Mouse (Mus musculus): ENCODE data around the gene Fam169b. TPM values are rescaled to one million over a fixed set of nuclear protein-coding genes. Genes with fewer than 3 reads are reported as not detected.
"Not testable (repeated sequence)": the region's sequence is repeated elsewhere in the genome, so short reads cannot be mapped to it uniquely, and the experiment has no call there.

Fam169b gene
- total RNA-seq, 2 experiments from 2014 or later: 0.31 to 0.67 TPM

- peak; percentile 21 to 29 for DNase-seq (ENCODE audit: low spot score in 2 of 2)
Observed at GRCm38 (mm10) chr7:68264028-68264453, 9.6 kb upstream of the Fam169b start, which contains the start of gene Pgpep1l. TSS of gene Pgpep1l (minus strand) at chr7:68264233.

DNA sequence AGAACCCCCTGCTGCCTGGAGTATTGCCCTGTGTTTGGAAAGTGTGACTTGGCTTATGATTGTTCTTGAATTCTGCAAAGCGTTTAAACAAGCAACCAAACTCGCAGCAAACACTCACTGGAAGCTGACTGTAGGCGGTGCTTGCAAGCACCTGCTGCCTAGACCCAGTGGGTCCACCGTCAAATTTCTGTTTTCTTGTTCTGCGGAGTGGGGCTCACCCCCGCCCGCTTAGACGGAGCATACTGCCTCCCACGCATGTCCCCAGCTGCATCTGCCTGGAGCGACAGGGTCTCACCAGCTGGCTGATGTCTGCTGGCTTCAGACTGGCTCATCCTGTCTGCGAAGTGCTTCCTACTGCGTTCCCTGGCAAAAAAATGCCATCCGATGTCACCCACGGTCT is 9.1 kb upstream of the Fam169b start:
- DNase-seq (ENCODE audit: low spot score in 2 of 2): peak; percentile 82

DNA sequence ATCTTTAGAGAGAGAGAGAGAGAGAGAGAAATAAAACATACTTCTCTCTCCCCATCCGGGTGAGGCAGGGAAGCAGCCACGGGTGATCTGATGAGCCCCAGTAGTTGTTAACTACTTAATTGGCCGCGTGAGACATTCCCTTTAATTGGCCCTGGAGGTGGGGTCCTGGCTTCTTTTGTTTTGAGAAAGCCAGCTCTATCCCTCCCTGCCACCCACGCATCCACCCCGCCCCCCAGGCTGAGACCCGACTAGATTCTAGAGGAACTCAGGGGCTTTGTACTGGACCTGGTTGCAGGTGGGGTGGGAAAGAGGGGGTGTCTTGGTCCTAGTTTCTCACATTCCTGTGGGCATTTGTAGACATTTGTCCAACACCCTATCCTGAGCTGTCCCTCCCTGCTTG is 8.2 kb upstream of the Fam169b start:
- DNase-seq (ENCODE audit: low spot score in 2 of 2): no peak

DNA sequence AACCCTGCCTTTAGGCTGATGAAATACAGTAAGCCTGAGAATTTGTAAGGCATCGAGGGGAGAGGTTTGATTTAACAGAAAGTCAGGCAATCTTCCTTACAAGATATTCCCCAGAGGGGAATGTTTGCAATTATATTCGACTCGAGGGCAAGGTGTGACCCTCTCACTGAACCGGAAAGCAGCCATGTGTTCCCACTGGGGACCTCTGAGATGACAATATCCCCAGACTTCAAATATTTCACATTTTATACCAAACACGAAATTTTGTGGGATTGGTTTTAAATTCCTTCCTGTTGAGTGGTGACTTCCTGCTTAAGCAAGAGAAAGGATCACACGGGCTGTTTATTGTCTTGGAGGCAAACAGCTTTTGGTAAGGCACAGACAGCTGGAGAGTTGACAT is 6.9 kb upstream of the Fam169b start:
- DNase-seq (ENCODE audit: low spot score in 2 of 2): no peak

DNA sequence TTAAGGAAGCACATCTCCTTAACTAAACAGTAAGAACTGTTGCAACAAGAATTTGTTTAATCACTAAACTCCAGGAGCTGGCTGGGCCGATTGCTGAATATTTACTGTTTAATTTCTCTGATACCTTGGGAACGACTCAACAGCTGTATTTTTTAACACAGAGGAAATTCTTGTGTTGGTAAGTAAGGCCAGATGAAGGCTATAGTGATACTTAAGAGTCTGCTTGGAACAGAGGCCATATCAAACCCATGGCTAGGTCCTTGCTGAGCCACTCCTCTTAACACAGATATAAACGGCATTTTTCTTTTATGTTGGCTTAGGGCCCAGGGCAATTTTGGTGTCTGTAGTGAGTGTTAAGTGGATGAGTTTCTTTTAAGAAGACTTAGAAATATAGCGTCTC is 3.1 kb upstream of the Fam169b start:
- no peak for DNase-seq (ENCODE audit: low spot score in 2 of 2)

DNA sequence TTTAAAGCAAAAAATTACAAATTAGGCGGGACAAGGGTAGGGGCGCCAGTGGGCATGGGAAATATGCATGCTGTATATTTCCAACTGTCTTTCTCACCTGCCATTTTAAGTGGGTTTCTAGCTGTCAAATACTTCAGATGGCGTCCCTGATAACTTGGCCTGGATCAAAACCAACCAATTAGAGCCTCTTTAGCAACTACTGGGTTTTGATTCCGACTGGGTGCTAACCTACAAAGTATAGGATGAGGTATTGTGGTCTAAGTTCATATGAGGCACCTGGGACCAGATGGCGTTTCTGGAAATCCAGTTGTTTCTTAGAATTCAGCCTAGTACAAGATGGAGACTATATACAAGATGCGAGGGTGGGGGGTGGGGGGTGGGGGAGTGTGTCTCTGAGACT is 1.8 kb upstream of the Fam169b start:
- DNase-seq (ENCODE audit: low spot score in 2 of 2): no peak

DNA sequence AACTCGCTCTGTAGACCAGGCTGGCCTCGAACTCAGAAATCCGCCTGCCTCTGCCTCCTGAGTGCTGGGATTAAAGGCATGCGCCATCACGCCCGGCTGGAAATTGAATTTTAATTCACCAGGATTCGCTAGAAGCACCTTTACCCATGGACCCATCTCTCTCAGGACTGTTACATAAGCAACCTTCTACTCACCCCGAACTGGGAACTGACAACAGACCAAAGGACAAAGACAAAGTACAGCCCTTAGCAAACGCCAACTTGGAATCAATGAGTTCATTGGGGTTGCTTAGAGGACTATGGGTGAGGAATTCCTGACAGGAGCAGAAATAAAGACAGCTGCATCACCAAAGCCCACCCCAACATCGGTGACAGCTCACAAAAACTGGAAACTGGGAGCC is 1.0 kb upstream of the Fam169b start:
- no peak for DNase-seq (ENCODE audit: low spot score in 2 of 2)

GRCm38 (mm10) chr7:68274218-68274617 is 579 bp downstream of the Fam169b start:
- DNase-seq (ENCODE audit: low spot score in 2 of 2): no peak

- no peak for DNase-seq (ENCODE audit: low spot score in 2 of 2)
Observed at GRCm38 (mm10) chr7:68274951-68275350, 1.3 kb downstream of the Fam169b start.

- not testable (repeated sequence) for DNase-seq (ENCODE audit: low spot score in 2 of 2)
Observed at GRCm38 (mm10) chr7:68275445-68275837, 1.8 kb downstream of the Fam169b start.

DNA sequence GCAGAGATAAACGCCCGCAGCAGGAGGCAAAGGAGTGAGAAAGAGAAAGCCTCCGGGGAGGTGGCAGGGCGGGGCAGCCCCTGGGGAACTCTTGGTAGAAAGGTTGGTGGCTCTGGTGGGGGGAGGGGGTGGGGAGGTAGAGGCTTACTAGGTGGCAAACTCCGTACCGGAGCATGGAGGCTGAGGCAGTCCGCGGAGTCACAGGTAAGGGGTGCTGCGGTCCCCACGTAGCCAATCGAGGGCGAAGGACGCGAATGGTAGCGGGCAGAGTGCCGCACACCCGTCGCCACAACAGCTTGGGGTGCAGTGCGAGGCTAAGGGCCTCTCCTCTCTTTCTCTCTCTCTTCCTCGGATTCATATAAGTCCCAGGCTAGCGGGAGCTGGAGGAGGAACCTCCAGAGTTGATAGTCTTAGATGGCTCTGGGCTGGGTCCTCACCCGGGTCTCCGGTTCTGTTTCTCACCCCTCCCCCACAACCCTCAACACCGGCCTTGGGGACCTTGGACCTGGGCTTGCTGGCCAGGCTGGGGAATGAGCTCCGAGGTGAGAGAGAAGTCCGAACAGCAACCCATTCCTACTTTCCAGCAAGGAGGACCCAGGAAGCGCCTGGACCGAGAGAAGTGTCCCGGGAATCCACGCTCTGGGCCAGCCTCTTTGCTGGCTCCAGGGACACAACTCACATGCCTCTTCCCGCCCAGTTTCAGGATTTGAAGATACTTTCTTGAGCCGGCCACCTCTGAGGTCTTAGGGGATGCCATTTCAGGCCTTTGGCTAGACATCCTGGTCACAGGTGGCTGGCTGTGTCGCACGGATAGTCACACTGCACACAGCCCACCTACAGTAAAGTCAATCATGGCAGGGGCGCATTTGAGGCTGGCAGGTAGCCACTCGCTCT is 2.4 kb downstream of the Fam169b start:
- DNase-seq (ENCODE audit: low spot score in 2 of 2): no peak

DNA sequence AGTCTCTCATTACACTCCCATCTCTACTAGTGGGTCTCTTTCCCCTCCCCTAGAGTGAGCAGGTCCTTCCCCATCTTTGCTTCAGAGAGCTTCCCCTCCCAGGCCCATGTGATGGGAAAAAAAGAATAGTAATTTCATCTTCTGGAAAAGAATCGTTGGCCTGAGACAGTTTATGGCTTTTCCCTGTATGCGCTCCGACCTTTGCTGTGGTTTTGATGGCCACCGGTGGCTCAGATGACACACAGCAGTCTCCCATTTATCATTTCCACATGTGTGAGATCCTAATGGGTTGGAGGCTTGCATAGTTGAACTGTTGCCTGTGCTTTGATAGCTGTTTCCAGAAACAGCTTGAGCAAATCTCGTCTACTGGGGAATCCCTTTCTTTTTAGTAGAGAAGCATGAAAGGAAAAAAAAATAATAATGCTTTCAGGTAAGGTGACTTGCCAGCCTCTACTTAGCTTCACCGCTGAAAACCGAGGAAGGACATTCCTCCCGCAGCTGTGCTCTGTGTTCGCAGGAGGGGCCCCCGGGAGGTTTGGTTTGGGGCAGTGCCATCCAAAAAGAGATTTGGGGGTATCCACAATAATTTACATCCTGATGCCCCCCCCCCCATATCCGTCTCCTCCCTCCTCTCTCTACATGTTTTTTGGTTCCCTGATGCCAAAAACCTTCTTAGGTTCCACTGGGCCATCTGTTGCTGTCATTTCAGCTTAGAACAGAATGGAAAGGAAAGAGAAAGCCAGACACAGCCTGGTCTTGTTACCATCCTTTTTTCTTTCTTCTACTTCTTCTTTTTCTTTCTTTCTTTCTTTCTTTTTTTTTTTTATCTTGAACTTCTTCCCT is 3.6 kb downstream of the Fam169b start:
- no peak for DNase-seq (ENCODE audit: low spot score in 2 of 2)

DNA sequence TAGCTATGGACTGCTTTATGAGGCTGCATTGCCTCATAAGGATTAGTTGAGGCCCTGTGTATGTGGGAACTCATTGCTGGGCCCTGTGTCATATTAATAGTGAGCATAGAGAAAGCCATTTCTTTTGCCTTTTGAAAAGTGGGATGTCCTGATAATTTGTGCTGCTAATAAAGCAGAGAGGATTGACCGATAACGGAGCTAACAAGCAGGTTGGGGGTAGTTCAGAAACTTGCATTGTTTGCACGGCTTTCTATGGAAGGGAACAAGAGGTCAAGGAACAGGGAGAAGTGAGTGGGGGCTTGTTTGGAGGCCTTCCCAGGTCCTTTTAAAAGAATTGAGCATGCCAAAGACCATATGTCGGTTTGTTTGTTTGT is 4.2 kb downstream of the Fam169b start:
- no peak for DNase-seq (ENCODE audit: low spot score in 2 of 2)

GRCm38 (mm10) chr7:68278385-68278784 is 4.7 kb downstream of the Fam169b start:
- DNase-seq (ENCODE audit: low spot score in 2 of 2): no peak

DNA sequence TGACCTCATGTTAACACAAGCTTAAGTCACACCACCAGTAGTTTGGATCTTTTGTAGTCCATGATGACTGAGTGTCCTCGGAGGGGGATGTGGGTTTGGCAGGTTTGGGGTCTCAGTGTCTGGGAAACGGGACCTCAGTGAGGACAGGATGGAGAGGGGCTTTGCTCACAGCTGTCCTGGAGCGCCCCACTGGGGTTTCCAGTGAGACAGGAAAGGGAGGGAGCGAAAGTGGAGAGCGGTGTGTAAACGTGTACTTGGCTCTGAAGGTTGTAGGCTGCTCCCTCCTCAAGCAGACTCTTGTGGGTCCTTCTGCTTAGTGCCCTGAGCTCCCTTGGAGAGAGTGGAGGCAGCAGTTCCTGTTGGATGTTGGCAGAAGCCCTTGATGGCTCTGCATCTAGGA is 5.3 kb downstream of the Fam169b start:
- no peak for DNase-seq (ENCODE audit: low spot score in 2 of 2)

DNA sequence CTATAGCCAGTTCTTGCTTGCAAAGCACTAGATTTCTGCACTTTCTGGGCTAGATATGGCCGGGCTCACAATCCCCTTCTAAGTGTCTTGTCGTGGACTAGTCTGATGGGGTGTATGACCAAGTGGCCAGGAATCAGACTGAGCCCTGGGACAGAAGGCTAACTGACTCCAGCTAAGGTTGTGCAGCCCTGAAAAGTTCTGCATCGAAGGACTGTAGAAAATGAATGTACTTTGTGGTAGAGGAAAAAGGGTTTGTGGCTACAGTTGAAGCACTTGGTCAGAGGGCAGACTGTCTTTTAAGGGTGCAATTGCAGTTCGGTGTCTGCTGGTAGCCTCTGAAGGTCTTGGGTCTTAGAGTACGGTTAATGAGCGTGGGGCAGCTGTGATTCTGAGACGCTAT is 5.8 kb downstream of the Fam169b start:
- no peak for DNase-seq (ENCODE audit: low spot score in 2 of 2)

DNA sequence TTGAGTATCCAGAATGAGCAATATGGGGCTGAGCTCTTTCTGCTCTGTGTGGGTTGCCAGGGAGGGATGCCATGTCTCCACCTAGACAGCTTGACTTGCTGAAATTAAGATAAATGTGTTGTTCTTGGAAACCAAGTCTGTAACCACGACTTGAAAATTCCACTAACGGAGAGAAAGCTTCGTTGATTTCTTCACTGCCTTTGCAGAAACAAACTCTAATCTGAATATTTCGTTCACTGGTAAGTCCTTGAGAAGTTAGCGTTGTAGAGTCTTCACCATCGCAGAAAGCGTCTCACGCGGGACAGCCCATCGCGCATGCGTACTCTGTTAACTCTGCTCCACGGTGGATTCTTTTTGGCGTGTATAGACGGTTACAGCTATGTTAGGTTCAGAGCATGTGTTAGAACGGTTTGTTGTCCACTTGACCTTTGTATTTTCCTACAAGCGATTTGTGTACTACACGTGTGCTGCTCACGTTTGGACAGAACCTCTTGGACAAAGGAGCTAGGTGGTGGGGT is 6.8 kb downstream of the Fam169b start:
- DNase-seq (ENCODE audit: low spot score in 2 of 2): no peak

DNA sequence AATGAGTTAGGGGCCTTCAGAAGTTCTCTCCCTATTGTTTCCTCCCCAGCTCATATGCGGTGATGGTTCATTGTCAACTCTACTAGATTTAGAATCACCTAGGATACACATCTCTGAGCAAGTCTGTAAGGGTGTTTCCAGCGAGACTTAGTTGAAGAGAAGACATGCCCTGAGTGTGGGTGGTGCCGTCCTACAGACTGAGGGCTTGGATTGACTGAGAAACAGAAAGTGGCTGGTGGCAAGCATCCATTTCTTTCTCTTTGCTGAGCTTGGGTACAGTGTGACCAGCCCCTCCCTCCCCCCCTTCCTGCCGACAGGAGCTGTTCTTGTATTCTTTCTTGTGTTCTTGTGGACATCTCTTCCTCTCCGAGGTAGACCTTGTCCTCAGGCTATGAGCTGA is 7.7 kb downstream of the Fam169b start:
- DNase-seq (ENCODE audit: low spot score in 2 of 2): no peak

- no peak for DNase-seq (ENCODE audit: low spot score in 2 of 2)
Observed at GRCm38 (mm10) chr7:68282304-68283132, 8.9 kb downstream of the Fam169b start.

DNA sequence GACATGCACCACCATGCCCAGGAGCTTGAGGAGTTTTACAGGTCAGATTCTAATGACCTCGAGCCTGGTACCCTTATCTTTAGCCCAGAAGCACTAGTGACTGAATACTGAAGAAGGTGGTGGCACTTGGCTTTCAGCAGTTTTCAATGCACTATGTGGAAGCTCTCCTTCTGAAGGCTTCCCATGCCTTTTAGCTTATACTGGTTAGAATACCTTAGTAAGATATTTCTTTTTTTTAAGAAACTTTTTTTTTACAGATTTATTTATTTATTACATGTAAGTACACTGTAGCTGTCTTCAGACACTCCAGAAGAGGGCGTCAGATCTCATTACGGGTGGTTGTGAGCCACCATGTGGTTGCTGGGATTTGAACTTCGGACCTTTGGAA is 9.5 kb downstream of the Fam169b start:
- DNase-seq (ENCODE audit: low spot score in 2 of 2): not testable (repeated sequence)

DNA sequence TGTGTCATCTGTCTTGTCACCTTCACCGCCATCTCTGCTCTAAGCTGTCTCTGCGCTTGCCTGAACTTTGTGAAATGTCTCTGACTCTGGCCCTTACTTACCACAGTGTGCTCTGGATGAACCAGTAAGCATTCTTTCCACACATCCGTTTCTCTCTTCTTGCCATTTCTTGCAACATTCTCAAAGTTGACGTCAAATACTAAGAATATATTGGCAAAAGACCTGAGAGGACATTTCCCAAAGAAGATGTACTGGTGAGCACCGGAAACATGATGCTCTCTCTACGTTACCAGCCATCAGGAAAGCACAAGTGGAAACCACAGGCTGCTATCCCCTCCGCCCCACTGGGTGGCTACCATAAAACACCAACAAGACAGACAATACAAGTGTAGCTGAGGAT is 10.1 kb downstream of the Fam169b start:
- DNase-seq (ENCODE audit: low spot score in 2 of 2): no peak

Measured in layer of hippocampus, postnatal 14 days (tissue).